Mouse (Mus musculus) neural tube, embryonic 10.5 days (tissue): Measurements from ENCODE around the gene Gm853.
"Not testable (repeated sequence)": the region's sequence is repeated elsewhere in the genome, so short reads cannot be mapped to it uniquely, and the experiment has no call there.

Experiments used
- DNase-seq: peaks from one replicate; pipeline ENCODE4 v3.0.0-alpha.2; 2017; ENCODE audit warnings: low spot score; ENCODE audit errors: extremely low spot score

The Gm853 gene

DNA sequence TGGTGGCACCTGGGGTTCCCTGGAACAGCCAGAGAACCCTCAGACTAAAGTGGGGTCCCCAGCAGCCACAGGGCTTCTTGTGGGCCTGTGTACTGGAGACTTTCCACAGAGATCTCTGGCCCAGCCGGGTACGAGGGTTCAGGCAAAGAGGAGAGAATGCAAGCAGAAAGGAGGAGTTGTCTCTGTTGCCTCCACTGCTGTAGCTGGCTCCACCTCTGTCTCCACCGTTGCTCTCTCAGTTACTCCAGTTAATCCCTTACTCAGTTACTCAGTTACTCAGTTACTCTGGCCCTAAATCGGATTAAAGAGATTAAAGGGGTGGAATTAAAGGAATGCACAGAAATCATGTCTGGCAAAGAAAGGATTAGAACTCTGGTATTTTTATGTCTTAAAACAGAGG lies at the start of gene Gm853:
Gene Gm853 (minus strand): TSS at position 223 of the 400 bp plus-strand sequence.
- DNase-seq = no peak

- no peak for DNase-seq
These were observed 48.6 kb upstream of the Gm853 start for GRCm38 (mm10) chr4:130270611-130271347.

DNA sequence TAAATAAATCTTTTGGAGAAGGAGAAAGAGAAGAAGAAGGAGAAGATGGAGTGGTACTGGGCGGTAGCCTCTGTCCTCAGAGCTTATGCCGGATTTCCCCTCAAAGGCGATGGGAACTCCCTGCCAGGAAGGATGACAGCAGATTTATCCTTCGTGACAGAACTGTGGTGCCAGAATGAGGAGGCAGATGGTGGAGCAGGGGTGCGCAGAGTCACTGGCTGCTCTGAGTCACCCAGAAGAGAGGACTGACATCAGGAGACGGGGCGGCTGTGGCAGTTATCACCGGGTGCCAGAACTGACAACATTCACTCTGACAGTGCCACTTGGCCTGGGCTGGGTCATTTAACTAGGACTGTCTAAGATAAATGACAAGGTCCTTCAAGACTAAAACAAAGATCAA lies 47.9 kb upstream of the Gm853 start:
- no peak for DNase-seq

GRCm38 (mm10) chr4:130268736-130269135 lies 46.5 kb upstream of the Gm853 start:
- DNase-seq = no peak

GRCm38 (mm10) chr4:130267069-130267468 lies 44.9 kb upstream of the Gm853 start:
- DNase-seq = no peak

DNA sequence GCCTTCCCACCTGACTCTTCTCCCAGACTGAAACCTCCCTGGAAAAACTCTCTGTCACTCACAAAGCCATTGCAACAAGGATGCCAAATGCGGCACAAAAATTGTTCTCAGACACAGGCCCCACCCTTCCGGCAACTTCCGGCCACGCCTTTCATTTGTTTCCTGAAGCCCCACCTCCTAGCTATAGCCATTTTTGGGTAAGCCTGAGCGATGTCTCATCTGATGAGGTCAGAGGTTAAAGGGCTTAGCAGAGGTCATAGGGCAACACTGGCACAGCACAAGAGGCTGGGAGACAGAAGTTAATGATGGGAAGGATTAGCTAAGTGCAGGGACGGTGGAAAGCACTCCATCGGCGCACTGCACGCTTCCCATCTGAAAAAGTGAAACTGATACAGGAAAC lies 44.4 kb upstream of the Gm853 start:
- DNase-seq = no peak

DNA sequence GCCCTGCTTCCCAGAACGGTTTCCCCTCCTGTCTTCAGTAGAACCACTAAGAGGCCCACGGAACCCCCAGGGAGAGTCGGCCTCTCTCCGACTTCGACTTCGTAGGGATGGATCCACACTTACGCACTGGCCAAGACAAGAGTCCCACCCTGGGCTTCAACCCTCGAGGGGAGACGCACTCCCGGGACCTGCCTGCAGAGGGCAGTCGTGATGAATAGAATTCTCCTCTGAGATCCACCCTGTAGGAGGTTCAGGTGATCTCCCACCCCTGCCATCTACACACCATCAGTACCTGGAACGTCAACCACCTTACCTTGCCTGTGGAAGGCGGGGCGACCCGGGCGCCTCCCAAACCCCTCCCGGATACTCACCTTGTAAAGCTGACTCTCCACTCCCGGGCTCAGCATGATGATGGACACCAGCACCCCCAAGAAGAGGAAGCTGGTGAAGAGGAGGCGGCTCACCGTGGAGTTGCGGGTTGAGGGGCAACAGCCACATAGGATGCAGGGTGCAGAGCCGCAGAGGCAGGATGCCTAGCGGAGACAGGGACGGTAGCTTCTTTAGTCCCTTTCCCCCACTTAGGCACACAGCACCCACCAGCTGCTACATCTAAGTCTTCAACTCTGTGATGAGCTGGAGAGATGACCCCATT lies 42.6 kb upstream of the Gm853 start:
- DNase-seq = peak; percentile 82

- DNase-seq = no peak
These were observed 41.9 kb upstream of the Gm853 start for GRCm38 (mm10) chr4:130264131-130264530.

- no peak for DNase-seq
These were observed 38.2 kb upstream of the Gm853 start for GRCm38 (mm10) chr4:130260406-130260805.

- DNase-seq = no peak
These were observed 30.4 kb upstream of the Gm853 start for GRCm38 (mm10) chr4:130252441-130253157.

DNA sequence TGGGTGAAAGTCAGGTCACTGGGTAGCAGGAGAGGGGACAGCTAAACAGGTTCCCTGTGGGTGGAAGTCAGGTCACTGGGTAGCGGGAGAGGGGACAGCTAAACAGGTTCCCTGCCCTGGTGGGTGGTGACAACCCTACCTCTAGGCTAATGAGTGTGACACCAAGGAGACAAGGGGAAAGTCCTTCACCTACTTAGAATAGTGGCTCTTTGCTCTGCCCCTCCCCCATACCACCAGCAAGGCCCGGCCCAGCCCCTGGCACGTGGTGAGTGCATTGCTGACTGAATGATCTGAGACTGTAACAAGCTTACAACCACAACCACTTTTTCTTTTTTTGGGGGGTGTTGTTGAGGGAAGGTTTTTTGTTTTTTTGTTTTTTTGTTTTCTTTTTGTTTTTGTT lies 29.6 kb upstream of the Gm853 start:
- DNase-seq = no peak

DNA sequence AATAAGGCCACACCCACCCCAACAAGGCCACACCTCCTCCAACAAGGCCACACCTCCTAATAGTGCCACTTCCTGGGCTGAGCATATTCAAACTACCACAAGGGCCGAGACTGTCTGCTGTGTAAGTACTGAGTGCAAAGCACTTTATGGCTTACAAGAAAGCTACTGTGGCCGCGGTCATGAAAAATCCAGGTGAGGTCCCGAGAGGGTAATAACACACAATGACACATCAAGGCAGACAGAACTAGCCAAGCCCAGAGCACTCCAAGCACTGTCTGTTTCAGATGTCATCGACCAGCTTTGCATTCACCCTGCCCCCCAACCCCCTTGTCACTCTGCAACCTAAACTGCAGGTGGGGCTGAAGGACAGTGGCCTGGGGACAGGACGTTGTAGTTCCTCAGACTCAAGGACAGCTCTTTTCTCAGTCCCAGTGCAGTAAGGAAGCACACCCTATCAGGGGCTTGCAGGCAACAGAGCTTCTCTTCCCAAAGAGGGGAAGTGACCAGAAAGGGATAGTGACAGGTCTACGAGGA lies 29.0 kb upstream of the Gm853 start:
- DNase-seq = no peak

GRCm38 (mm10) chr4:130248636-130249035 lies 26.4 kb upstream of the Gm853 start:
- DNase-seq = no peak

GRCm38 (mm10) chr4:130246132-130246531 lies 23.9 kb upstream of the Gm853 start:
- peak; percentile 83 for DNase-seq

- no peak for DNase-seq
These were observed 22.5 kb upstream of the Gm853 start for GRCm38 (mm10) chr4:130244749-130245148.

DNA sequence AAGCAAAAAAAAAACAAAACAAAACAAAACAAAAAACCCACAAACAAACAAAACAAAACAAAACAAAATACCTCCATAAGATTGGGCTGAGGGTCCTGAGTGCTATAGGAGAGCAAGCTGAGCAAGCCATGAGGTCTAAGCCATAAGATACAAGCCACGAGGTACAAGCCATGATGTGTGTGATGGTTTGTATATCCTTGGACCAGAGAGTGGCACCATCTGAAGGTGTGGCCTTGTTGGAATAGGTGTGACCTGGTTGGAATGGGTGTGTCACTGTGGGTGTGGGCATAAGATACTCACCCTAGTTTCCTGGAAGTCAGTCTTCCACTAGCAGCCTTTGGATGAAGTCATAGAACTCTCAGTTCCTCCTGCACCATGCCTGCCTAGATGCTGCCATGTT lies 21.4 kb upstream of the Gm853 start:
- not testable (repeated sequence) for DNase-seq

DNA sequence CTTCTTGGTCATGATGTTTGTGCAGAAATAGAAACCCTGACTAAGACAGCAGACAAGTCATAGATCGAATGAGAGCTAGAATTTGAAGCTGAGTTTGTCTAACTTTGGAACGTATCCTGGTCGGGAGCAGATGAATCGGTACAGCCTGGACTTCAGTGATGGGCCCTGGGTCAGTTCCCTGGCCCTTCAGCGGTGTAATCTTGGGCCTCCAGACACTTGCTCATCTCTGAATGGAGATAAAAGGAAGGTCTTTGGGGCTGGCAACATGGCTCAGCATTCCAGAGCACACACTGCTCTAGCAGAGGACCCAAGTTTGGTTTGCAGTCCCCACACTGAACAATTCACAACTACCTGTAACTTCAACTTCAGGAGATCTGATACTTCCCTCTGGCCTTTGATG lies 20.8 kb upstream of the Gm853 start:
- DNase-seq = no peak

DNA sequence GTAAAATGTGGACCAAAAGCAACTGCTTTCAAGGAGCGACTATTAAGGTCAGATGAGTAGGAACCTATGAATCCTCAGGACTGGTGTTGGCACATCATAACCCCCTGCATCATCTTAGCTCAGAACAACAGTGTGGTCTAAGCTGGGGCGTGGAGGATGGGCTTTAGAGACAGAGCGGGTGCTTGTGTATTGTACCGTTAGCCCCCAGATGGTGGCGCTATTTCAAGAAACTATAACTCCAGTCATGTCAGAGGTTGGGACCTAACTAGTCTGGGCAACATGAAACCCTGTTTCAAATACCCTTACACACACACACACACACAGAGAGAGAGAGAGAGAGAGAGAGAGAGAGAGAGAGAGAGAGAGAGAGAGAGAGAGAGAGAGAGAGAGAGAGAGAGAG lies 18.5 kb upstream of the Gm853 start:
- DNase-seq = no peak

DNA sequence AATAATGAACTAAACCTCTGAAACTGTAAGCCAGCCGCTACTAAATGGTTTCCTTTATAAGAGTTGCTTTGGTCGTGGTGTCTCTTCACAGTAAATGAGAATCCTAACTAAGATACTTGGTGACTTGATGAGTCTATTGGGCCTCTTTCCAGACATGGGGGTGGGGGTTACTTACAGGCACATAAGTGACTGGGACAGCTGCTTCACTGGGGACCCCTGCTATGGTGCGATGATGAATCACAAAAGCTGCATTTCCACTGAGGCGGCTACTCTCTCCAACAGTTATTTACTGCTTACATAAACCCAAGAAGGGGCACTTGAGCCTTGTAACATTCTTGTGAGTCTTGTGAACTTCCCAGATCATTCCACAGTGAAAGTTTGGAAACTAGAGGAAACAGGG lies 15.4 kb upstream of the Gm853 start:
- no peak for DNase-seq

- DNase-seq = no peak
These were observed 14.2 kb upstream of the Gm853 start for GRCm38 (mm10) chr4:130236361-130236760.

- DNase-seq = no peak
These were observed 1.9 kb upstream of the Gm853 start for GRCm38 (mm10) chr4:130224071-130224470.

GRCm38 (mm10) chr4:130220176-130220575 lies 2.0 kb downstream of the Gm853 start:
- no peak for DNase-seq
